Mouse (Mus musculus): Measurements from ENCODE around the gene Neurl1b. TPM values are rescaled to one million over a fixed set of nuclear protein-coding genes. Genes with fewer than 3 reads are reported as not detected.

Gene Neurl1b
- total RNA-seq, 2 experiments from 2014 or later = 2.3 to 2.6 TPM

GRCm38 (mm10) chr17:26382176-26382575 lies 32.5 kb upstream of the Neurl1b start:
- no peak for TF ChIP-seq CTCF (IDR thresholded peaks at IDR 0.05)
- H3K4me3 ChIP-seq = no peak overlapping the region
- peak overlapping the region; percentile 83; the same call in 1 of the 2 replicates for H3K27ac ChIP-seq
- DNase-seq = no peak
- intact Hi-C loops (cut with DNase I) = no loop called here

GRCm38 (mm10) chr17:26382687-26383086 lies 31.9 kb upstream of the Neurl1b start:
- no peak for TF ChIP-seq CTCF (IDR thresholded peaks at IDR 0.05)
- intact Hi-C loops (cut with DNase I) = no loop called here
- Histone ChIP-seq H3K4me3 (no peak overlapping the region), H3K27ac (peak overlapping the region; percentile 83)
- no peak for DNase-seq

DNA sequence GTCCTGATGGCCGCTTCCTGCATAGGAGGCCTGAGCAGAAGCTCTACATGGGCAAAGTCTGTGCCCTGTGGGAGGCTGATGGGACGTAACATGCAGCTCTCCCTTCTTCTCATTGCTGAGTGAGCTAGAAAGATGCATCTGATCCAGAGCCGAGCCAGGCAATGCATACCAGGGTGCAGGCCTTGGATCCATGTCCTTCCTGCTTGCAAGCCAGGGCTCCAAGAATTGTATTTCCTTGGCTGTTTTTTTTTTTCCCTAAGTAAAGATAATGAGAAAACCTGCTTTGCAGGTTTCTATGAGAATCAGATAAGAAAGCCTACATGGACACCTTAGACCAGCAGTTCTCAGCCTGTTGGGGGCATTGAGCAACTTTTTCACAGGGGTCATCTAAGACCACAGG lies 30.5 kb upstream of the Neurl1b start:
- intact Hi-C loops (cut with DNase I) = no loop called here
- Histone ChIP-seq H3K27ac (peak overlapping the region; percentile 83), H3K4me3 (no peak overlapping the region)
- TF ChIP-seq CTCF (IDR thresholded peaks at IDR 0.05) = no peak
- no peak for DNase-seq

DNA sequence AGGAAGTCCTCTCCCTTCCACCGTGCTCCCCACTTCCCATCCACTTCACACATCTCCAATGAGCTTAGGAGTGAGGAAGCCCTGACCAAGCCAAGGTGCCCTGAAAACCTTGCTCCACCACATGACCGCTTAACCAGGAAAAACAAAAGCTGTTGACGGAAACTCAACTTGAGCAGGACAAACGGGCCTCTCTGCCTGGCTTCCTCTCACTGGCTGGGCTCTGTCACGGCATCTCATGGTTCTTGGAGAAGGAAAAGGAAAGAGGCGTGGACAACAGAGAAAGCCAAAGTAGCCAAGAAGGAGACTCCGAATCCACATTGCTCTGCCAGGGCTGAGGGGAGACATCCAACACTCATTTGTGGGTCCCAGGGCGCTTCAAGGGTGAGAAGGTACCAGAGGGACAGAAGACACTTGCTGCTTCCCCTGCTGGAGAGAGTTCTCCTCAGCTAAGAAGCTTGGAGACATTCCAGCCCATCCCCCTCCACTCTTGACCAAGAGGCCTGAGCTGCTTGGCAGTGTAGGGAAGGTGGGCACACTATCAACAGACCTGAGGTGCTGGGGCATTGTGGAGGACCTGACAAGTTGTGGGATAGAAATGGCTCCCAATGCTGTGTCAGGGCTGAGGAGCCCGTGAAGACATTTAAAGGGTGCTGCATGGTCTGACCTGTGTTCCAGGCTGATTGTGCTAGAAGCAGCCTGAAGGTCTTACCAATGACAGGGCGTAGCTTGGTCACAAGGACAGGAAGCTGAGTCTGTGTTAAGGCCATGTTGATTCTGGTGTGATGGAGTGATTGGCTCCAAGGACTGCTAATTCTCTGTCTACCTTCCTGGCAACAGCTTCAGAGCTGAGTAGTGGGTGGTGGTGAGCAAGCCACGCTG lies 29.1 kb upstream of the Neurl1b start:
- intact Hi-C loops (cut with DNase I) = no loop called here
- no peak for TF ChIP-seq CTCF (IDR thresholded peaks at IDR 0.05)
- DNase-seq = peak; percentile 45
- Histone ChIP-seq H3K4me3 (peak overlapping the region; percentile 43), H3K27ac (peak overlapping the region; percentile 88)

GRCm38 (mm10) chr17:26386131-26386481 lies 28.5 kb upstream of the Neurl1b start:
- peak overlapping the region; percentile 88 for H3K27ac ChIP-seq
- no peak overlapping the region; the same call in 1 of the 2 replicates for H3K4me3 ChIP-seq
- DNase-seq = no peak
- intact Hi-C loops (cut with DNase I) = no loop called here
- no peak for TF ChIP-seq CTCF (IDR thresholded peaks at IDR 0.05)

- peak overlapping the region; percentile 88 for H3K27ac ChIP-seq
- peak; percentile 68 for DNase-seq
- intact Hi-C loops (cut with DNase I) = no loop called here
- H3K4me3 ChIP-seq = no peak overlapping the region
- no peak for TF ChIP-seq CTCF (IDR thresholded peaks at IDR 0.05)
These were observed 26.5 kb upstream of the Neurl1b start for GRCm38 (mm10) chr17:26388106-26388505.

GRCm38 (mm10) chr17:26389241-26389640 lies 25.4 kb upstream of the Neurl1b start:
- H3K4me3 ChIP-seq = no peak overlapping the region
- peak overlapping the region; percentile 88 for H3K27ac ChIP-seq
- peak; percentile 63 for DNase-seq
- intact Hi-C loops (cut with DNase I) = no loop called here
- TF ChIP-seq CTCF (IDR thresholded peaks at IDR 0.05) = no peak

GRCm38 (mm10) chr17:26390666-26391065 lies 24.0 kb upstream of the Neurl1b start:
- no peak overlapping the region for H3K4me3 ChIP-seq
- TF ChIP-seq CTCF (IDR thresholded peaks at IDR 0.05) = no peak
- intact Hi-C loops (cut with DNase I) = no loop called here
- H3K27ac ChIP-seq = peak overlapping the region; percentile 49
- DNase-seq = no peak

DNA sequence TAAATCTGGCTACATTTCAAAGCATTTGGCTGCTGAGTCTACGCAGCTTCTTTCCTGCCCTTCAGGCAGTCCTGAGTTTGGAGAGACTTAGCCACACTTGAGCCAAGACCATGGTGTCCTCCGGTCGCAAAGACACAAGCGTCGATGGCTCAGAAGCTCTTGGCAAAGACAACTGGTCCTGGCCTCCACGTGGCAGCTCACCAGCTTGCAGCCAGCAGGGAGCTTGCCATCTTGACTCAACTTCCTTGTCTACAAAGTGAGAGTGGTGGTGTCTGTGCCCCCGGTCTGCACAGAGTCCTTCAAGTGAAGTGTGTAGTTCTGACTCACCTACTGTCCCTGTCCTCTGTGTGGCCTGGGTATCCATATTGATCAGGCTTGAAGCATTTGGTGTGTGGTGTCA lies 22.3 kb upstream of the Neurl1b start:
- Histone ChIP-seq H3K4me3 (no peak overlapping the region), H3K27ac (no peak overlapping the region)
- intact Hi-C loops (cut with DNase I) = loop anchor here (1.0 kb wide), 1 partner anchor 16 kb away; no protein-coding TSS in a partner anchor
- no peak for DNase-seq
- TF ChIP-seq CTCF (IDR thresholded peaks at IDR 0.05) = no peak

DNA sequence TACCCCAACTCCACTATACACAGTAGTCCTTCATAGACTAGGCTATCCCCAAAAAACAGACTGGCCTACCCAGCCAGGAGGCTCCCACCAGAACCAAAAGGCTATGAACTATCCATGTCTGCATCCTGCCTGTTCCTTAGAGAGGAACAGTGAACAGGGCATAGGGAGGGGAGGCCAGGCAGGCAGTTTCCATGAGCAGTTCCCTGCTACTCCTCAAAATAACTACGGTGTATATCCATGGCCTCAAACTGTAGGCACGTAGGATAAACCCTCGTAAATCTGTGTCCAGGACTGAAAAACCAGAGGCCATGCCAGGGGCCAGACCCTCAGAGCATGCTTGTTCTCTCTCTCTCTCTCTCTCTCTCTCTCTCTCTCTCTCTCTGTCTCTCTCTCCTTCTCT lies 17.9 kb upstream of the Neurl1b start:
- Histone ChIP-seq H3K27ac (peak overlapping the region; percentile 81), H3K4me3 (no peak overlapping the region)
- DNase-seq = no peak
- intact Hi-C loops (cut with DNase I) = no loop called here
- no peak for TF ChIP-seq CTCF (IDR thresholded peaks at IDR 0.05)

DNA sequence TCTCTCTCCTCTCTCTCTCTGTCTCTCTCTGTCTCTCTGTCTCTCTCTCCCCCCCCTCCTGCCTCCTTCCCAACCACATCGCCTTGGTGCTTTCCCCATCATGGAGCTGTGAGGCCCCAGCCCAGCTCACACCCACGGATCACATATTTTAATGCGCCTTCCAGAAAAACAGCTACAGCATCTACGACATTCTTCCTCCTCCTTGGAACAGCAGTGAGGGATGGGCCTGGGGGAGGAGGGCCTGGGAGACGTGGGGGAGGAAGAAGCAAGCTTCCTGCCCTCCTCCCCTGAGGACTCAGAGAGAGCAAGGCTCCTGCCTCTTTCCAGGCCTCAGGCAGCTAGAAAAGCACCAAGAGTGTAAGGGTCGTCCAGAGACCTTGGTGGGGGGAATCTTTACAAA lies 17.3 kb upstream of the Neurl1b start:
- Histone ChIP-seq H3K4me3 (no peak overlapping the region), H3K27ac (peak overlapping the region; percentile 81)
- no peak for TF ChIP-seq CTCF (IDR thresholded peaks at IDR 0.05)
- DNase-seq = peak; percentile 61
- intact Hi-C loops (cut with DNase I) = no loop called here

DNA sequence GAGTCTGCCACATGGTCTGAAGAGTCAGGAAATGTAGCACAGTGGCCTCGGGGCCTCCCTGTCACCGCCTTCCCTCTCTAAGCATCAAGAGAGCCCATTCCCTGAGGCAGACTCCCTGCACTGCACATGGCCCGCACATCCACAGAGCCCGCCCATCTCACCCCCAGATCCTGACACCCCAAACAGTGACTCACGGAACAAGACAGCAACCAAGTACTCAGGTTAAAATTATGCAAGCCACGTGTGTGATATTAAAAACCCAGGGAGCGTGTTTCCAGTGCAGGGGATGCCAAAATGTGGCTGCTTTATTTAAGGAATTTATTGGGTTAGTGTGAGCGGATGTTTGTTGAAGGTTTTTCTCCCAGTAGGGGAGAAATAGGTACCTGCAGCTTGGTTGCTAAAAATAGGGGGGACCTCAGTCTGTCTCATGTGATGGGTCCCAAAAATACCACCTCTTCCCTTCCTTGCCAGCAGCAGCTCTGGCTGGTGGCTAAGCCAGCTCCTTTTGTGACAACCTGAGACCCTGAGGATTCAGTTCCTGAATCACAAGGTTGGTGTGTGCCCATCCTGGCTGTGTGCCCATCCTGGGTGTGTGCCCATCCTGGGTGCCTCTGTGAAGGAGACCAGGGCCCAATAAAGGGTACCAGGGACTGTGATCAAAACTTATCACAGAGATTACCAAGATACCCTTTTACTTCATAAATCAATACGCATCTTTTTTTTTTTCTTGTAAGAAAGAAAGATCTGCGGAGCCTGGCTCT lies 9.1 kb upstream of the Neurl1b start:
- intact Hi-C loops (cut with DNase I) = no loop called here
- DNase-seq = peak; percentile 67
- H3K4me3 ChIP-seq = no peak overlapping the region

DNA sequence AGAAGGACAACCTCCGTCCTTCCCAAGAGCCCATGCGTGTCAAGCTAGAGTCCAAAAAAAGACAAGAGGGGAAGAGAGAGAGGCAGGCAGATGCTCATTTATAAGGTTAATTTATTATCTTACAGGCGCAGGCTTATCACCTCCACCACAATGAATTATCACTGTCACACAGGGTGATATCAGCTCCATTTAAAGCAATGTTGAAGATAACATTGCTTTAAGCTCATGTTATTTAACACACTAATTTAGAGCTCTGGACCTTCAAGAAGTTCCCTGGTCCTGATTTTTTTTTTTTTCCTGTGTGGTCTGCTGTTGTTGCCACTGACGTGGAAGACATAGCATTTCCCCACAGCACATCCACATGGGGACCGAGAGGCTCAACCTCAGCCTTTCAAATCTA lies 1.7 kb upstream of the Neurl1b start:
- DNase-seq = no peak
- no peak for TF ChIP-seq CTCF (IDR thresholded peaks at IDR 0.05)
- intact Hi-C loops (cut with DNase I) = no loop called here
- Histone ChIP-seq H3K27ac (no peak overlapping the region), H3K4me3 (no peak overlapping the region)

More for the DNA sequence above, 9.1 kb upstream of the Neurl1b start:
- peak overlapping the region; percentile 59; the same call in 1 of the 2 replicates for H3K27ac ChIP-seq
- TF ChIP-seq CTCF (IDR thresholded peaks at IDR 0.05) = no peak
